Mouse (Mus musculus) stomach, embryonic 16.5 days (tissue): ENCODE data around the gene Cd164l2. TPM values are rescaled to one million over a fixed set of nuclear protein-coding genes. Genes with fewer than 3 reads are reported as not detected.

Experiments
- microRNA-seq: library from miRNA; unstranded; fragments of <30 nt; microRNA quantifications from one replicate; pipeline ENCODE4, GENCODE M21; 2016
- polyA plus RNA-seq: library from polyadenylated mRNA; unstranded; fragments of >200 nt; fragmentation: Nextera tagmentation; extraction: Ambion mirVana; gene quantifications from 2 replicates; pipeline ENCODE4 v1.2.1, GENCODE M21; 2015

Gene Cd164l2
- polyA plus RNA-seq, 1 experiment from 2014 or later: 9.2 TPM

Small RNA genes within 50 kb of the gene (microRNA-seq; reads per million reads assigned to microRNA genes)
- 0.50 reads per million for gene Mir7017

Other genes starting within 250 kb of the Cd164l2 start
- 1.2 and 1.8 TPM in 2 replicates for gene Fgr, start 238.0 kb upstream of the Cd164l2 start, polyA plus RNA-seq
- gene Ahdc1, start 200.9 kb upstream of the Cd164l2 start, polyA plus RNA-seq: 4.9 and 7.1 TPM in 2 replicates
- gene Wasf2, start 81.6 kb upstream of the Cd164l2 start, polyA plus RNA-seq: 84.3 and 98.6 TPM in 2 replicates
- 0.12 TPM in 1 of 2 replicates, not detected in the other for gene Gpr3, start 405 bp downstream of the Cd164l2 start, polyA plus RNA-seq
- 17.1 and 21.0 TPM in 2 replicates for gene Map3k6, start 28.7 kb downstream of the Cd164l2 start, polyA plus RNA-seq
- gene Sytl1, start 51.0 kb downstream of the Cd164l2 start, polyA plus RNA-seq: 52.0 and 76.1 TPM in 2 replicates
- 71.3 and 74.3 TPM in 2 replicates for gene Tmem222, start 65.7 kb downstream of the Cd164l2 start, polyA plus RNA-seq
- gene Wdtc1, start 141.3 kb downstream of the Cd164l2 start, polyA plus RNA-seq: 12.9 and 14.8 TPM in 2 replicates
- gene Slc9a1, start 157.6 kb downstream of the Cd164l2 start, polyA plus RNA-seq: 10.1 and 10.7 TPM in 2 replicates